Mouse (Mus musculus) liver, embryonic 16.5 days (tissue): ENCODE results near the gene Mymx. TPM values are rescaled to one million over a fixed set of nuclear protein-coding genes. Genes with fewer than 3 reads are reported as not detected.

Source experiments
- ATAC-seq: fragments of 200-750 bp; cut with Nextera tagmentation; 2 replicates; pipeline ENCODE4 v1.8.0; 2017; ENCODE audit warnings: low read depth, mild to moderate bottlenecking, moderate number of reproducible peaks, moderate library complexity
- H3K27ac ChIP-seq: fragments of 300-500 bp; sonication (generic); 2 replicates; pipeline ENCODE4 v1.5.1; 2014; ENCODE audit warnings: mild to moderate bottlenecking, low read length
- H3K27me3 ChIP-seq: fragments of 300-500 bp; sonication (generic); 2 replicates; pipeline ENCODE4 v1.6.1; 2014; ENCODE audit warnings: low read depth, low read length, mixed read lengths; ENCODE audit not compliant: control insufficient read depth, insufficient read depth
- H3K36me3 ChIP-seq: fragments of 300-500 bp; sonication (generic); 2 replicates; pipeline ENCODE4 v1.6.1; 2014; ENCODE audit warnings: mild to moderate bottlenecking; ENCODE audit not compliant: control insufficient read depth, insufficient read depth
- H3K4me1 ChIP-seq: fragments of 300-500 bp; sonication (generic); 2 replicates; pipeline ENCODE4 v1.6.1; 2014; ENCODE audit warnings: low read depth, low read length, mixed read lengths; ENCODE audit not compliant: control insufficient read depth
- H3K4me2 ChIP-seq: fragments of 300-500 bp; sonication (generic); 2 replicates; pipeline ENCODE4 v1.6.1; 2014; ENCODE audit warnings: low read depth, low read length, mixed read lengths
- H3K4me3 ChIP-seq: fragments of 300-500 bp; sonication (generic); 2 replicates; pipeline ENCODE4 v1.5.1; 2014; ENCODE audit warnings: low read depth, mild to moderate bottlenecking, low read length
- H3K9ac ChIP-seq: fragments of 300-500 bp; sonication (generic); 2 replicates; pipeline ENCODE4 v1.6.1; 2014; ENCODE audit warnings: low read depth, low read length
- H3K9me3 ChIP-seq: fragments of 300-500 bp; sonication (generic); replicated peaks from 2 replicates; pipeline ENCODE4 v1.6.1; 2016; ENCODE audit warnings: low read length; ENCODE audit not compliant: control insufficient read depth
- WGBS: fragments of 180-500 bp; shearing (Covaris S2); extraction: QIAGEN DNeasy Blood & Tissue Kit; methylation state at CpG from one replicate; pipeline ENCODE4 v1.1.7; 2014; ENCODE audit not compliant: insufficient replicate concordance; 5-methylcytosine and 5-hydroxymethylcytosine counted together
- polyA plus RNA-seq: library from polyadenylated mRNA; unstranded; fragments of >200 nt; fragmentation: Nextera tagmentation; extraction: Ambion mirVana; gene quantifications from 2 replicates; pipeline ENCODE4 v1.2.1, GENCODE M21; 2015

Mymx gene
- polyA plus RNA-seq, 1 experiment from 2014 or later, result 0.35 TPM

GRCm38 (mm10) chr17:45616046-45616650 lies 14.2 kb upstream of the Mymx start:
- Histone ChIP-seq H3K9me3 (no peaks in the 10 kb centered on the region), H3K36me3 (no peaks in the 10 kb centered on the region), H3K27me3 (no peaks in the 10 kb centered on the region; the same call in 1 of the 2 replicates), H3K4me1 (peaks cover 15% of the 10 kb centered on the region), H3K27ac (no peak overlapping the region), H3K4me2 (no peak overlapping the region), H3K9ac (no peak overlapping the region), H3K4me3 (no peak overlapping the region)
- 53% methylated on average over 4 of the region's 4 CpGs for WGBS
- no peak for ATAC-seq

- H3K27ac ChIP-seq, result no peak overlapping the region
- no peak overlapping the region for H3K4me3 ChIP-seq
- H3K36me3 ChIP-seq, result no peaks in the 10 kb centered on the region
- no peaks in the 10 kb centered on the region; the same call in 1 of the 2 replicates for H3K27me3 ChIP-seq
- H3K9ac ChIP-seq, result no peak overlapping the region
- no peak for ATAC-seq
- H3K4me2 ChIP-seq, result no peak overlapping the region
- peaks cover 12% of the 10 kb centered on the region for H3K4me1 ChIP-seq
- no peaks in the 10 kb centered on the region for H3K9me3 ChIP-seq
- whole genome bisulfite sequencing, result 50% methylated on average over 7 of the region's 7 CpGs
Observed at GRCm38 (mm10) chr17:45612921-45613320, 11.0 kb upstream of the Mymx start.

GRCm38 (mm10) chr17:45612008-45612407 lies 10.1 kb upstream of the Mymx start:
- ATAC-seq, result no peak
- H3K27me3 ChIP-seq, result no peaks in the 10 kb centered on the region; the same call in 1 of the 2 replicates
- H3K27ac ChIP-seq, result no peak overlapping the region
- 55% methylated on average over 8 of the region's 8 CpGs for WGBS
- peaks cover 12% of the 10 kb centered on the region for H3K4me1 ChIP-seq
- H3K9ac ChIP-seq, result no peak overlapping the region
- H3K36me3 ChIP-seq, result no peaks in the 10 kb centered on the region
- no peaks in the 10 kb centered on the region for H3K9me3 ChIP-seq
- no peak overlapping the region for H3K4me2 ChIP-seq
- H3K4me3 ChIP-seq, result no peak overlapping the region

- 31% methylated on average over 5 of the region's 5 CpGs for WGBS
- no peaks in the 10 kb centered on the region for H3K36me3 ChIP-seq
- peak overlapping the region; percentile 43 for H3K4me2 ChIP-seq
- no peak overlapping the region for H3K4me3 ChIP-seq
- H3K27ac ChIP-seq, result peak overlapping the region; percentile 55
- H3K4me1 ChIP-seq, result peaks cover 12% of the 10 kb centered on the region
- no peaks in the 10 kb centered on the region; the same call in 1 of the 2 replicates for H3K27me3 ChIP-seq
- H3K9me3 ChIP-seq, result no peaks in the 10 kb centered on the region
- ATAC-seq, result peak; percentile 75
- H3K9ac ChIP-seq, result no peak overlapping the region; the same call in 1 of the 2 replicates
Observed at GRCm38 (mm10) chr17:45610144-45610866, 8.4 kb upstream of the Mymx start.

- Histone ChIP-seq H3K36me3 (no peaks in the 10 kb centered on the region), H3K27ac (no peak overlapping the region), H3K9ac (no peak overlapping the region), H3K9me3 (no peaks in the 10 kb centered on the region), H3K4me3 (no peak overlapping the region), H3K27me3 (no peaks in the 10 kb centered on the region), H3K4me1 (peaks cover 12% of the 10 kb centered on the region), H3K4me2 (no peak overlapping the region)
- peak; percentile 79 for ATAC-seq
- 64% methylated on average over 4 of the region's 4 CpGs for WGBS
Observed at GRCm38 (mm10) chr17:45608396-45608795, 6.5 kb upstream of the Mymx start.

GRCm38 (mm10) chr17:45606992-45607879 lies 5.3 kb upstream of the Mymx start:
- peaks cover 12% of the 10 kb centered on the region for H3K4me1 ChIP-seq
- 68% methylated on average over 15 of the region's 15 CpGs for WGBS
- H3K4me2 ChIP-seq, result no peak overlapping the region
- no peak overlapping the region for H3K9ac ChIP-seq
- no peak overlapping the region for H3K4me3 ChIP-seq
- ATAC-seq, result no peak
- no peak overlapping the region for H3K27ac ChIP-seq
- H3K9me3 ChIP-seq, result no peaks in the 10 kb centered on the region
- H3K36me3 ChIP-seq, result no peaks in the 10 kb centered on the region
- H3K27me3 ChIP-seq, result no peaks in the 10 kb centered on the region

GRCm38 (mm10) chr17:45602984-45603383 lies 1.1 kb upstream of the Mymx start:
- Histone ChIP-seq H3K4me2 (no peak overlapping the region), H3K9me3 (no peaks in the 10 kb centered on the region), H3K36me3 (no peaks in the 10 kb centered on the region), H3K27ac (no peak overlapping the region), H3K9ac (no peak overlapping the region), H3K4me3 (no peak overlapping the region), H3K27me3 (no peaks in the 10 kb centered on the region; the same call in 1 of the 2 replicates), H3K4me1 (peaks cover 35% of the 10 kb centered on the region)
- ATAC-seq, result no peak
- 74% methylated on average over 3 of the region's 3 CpGs for WGBS

GRCm38 (mm10) chr17:45601325-45601724 lies 577 bp downstream of the Mymx start:
- Histone ChIP-seq H3K27ac (no peak overlapping the region), H3K9me3 (no peaks in the 10 kb centered on the region), H3K4me2 (peak overlapping the region; percentile 13; the same call in 1 of the 2 replicates), H3K4me1 (peaks cover 48% of the 10 kb centered on the region), H3K27me3 (no peaks in the 10 kb centered on the region; the same call in 1 of the 2 replicates), H3K36me3 (no peaks in the 10 kb centered on the region), H3K9ac (no peak overlapping the region), H3K4me3 (no peak overlapping the region)
- no peak for ATAC-seq
- WGBS, result 33% methylated on average over 22 of the region's 22 CpGs
